Mouse (Mus musculus) liver, embryonic 12.5 days (tissue): ENCODE results near the gene Galnt10. TPM values are rescaled to one million over a fixed set of nuclear protein-coding genes. Genes with fewer than 3 reads are reported as not detected.

Source experiments
- ATAC-seq: fragments of 200-750 bp; cut with Nextera tagmentation; 2 replicates; pipeline ENCODE4 v1.8.0; 2017; ENCODE audit warnings: moderate number of reproducible peaks, mild to moderate bottlenecking, moderate library complexity
- H3K27ac ChIP-seq: fragments of 300-500 bp; sonication (generic); 2 replicates; pipeline ENCODE4 v1.5.1; 2016; ENCODE audit warnings: mild to moderate bottlenecking
- H3K27me3 ChIP-seq: fragments of 300-500 bp; sonication (generic); replicated peaks from 2 replicates; pipeline ENCODE4 v1.6.1; 2016; ENCODE audit warnings: mild to moderate bottlenecking, moderate library complexity
- H3K36me3 ChIP-seq: fragments of 300-500 bp; sonication (generic); 2 replicates; pipeline ENCODE4 v1.6.1; 2016; ENCODE audit warnings: mild to moderate bottlenecking, moderate library complexity
- H3K4me1 ChIP-seq: fragments of 300-500 bp; sonication (generic); 2 replicates; pipeline ENCODE4 v1.6.1; 2016
- H3K4me2 ChIP-seq: fragments of 300-500 bp; sonication (generic); 2 replicates; pipeline ENCODE4 v1.6.1; 2016; ENCODE audit warnings: mild to moderate bottlenecking, moderate library complexity
- H3K4me3 ChIP-seq: fragments of 300-500 bp; sonication (generic); 2 replicates; pipeline ENCODE4 v1.5.1; 2016; ENCODE audit warnings: mild to moderate bottlenecking, moderate library complexity
- H3K9ac ChIP-seq: fragments of 300-500 bp; sonication (generic); 2 replicates; pipeline ENCODE4 v1.6.1; 2016; ENCODE audit warnings: mild to moderate bottlenecking, moderate library complexity
- H3K9me3 ChIP-seq: fragments of 300-500 bp; sonication (generic); replicated peaks from 2 replicates; pipeline ENCODE4 v1.6.1; 2016; ENCODE audit warnings: mild to moderate bottlenecking, moderate library complexity
- WGBS: fragments of 180-500 bp; shearing (Covaris S2); methylation state at CpG from one replicate; pipeline ENCODE4 v1.1.7; 2016; ENCODE audit not compliant: insufficient replicate concordance; 5-methylcytosine and 5-hydroxymethylcytosine counted together
- polyA plus RNA-seq: library from polyadenylated mRNA; unstranded; fragments of >200 nt; fragmentation: Nextera tagmentation; extraction: Ambion mirVana; gene quantifications from 2 replicates; pipeline ENCODE4 v1.2.1, GENCODE M21; 2016

The Galnt10 gene
- polyA plus RNA-seq, 1 experiment from 2014 or later = 34.2 TPM

DNA sequence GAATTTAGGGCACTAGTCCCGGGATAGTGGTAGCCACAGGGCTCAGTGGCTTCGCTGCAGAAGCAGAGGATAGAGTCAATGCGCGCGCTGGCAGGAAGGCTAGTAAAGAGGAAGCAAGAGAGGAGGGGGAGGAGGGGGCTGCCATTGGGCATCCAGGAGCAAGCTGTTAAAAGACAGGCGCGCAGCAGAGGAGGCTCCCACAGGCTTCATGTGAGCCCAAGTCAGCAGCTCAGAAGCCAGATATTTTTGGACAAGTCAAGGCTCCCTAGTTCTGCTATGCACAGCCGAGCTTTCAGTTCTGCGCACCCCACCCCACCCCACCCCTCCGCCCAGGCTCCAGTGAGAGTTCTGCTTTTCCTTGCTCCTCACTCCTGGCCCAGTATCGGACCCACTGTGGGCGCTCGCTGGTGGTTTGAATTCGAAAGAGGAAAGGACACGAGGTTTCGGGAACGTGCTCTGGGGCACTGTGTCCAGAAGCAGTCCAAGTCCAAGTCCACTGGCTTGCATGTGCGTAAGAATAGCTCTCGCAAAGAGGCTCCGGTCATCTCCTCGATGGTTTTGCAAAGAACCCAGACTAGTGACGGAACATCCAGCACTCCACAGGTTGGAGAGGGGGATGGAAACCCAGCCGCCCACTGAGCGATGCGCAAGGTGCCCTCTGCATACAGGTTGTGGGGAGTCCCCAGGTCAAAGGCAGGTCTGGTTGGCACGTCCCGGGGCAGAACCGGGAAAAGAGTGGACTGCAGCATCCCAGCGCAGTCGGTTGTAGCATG is 811 bp upstream of the Galnt10 start:
- peak overlapping the region; percentile 97 for H3K4me3 ChIP-seq
- H3K9me3 ChIP-seq = no peaks in the 10 kb centered on the region
- peak overlapping the region; percentile 99 for H3K9ac ChIP-seq
- ATAC-seq = peak; percentile 64
- H3K27me3 ChIP-seq = peaks cover 11% of the 10 kb centered on the region; the same call in 1 of the 2 replicates
- H3K4me1 ChIP-seq = peaks cover 50% of the 10 kb centered on the region
- peak overlapping the region; percentile 70 for H3K27ac ChIP-seq
- H3K4me2 ChIP-seq = peak overlapping the region; percentile 98
- H3K36me3 ChIP-seq = peaks cover 15% of the 10 kb centered on the region
- WGBS = 1% methylated on average over 30 of the region's 30 CpGs

DNA sequence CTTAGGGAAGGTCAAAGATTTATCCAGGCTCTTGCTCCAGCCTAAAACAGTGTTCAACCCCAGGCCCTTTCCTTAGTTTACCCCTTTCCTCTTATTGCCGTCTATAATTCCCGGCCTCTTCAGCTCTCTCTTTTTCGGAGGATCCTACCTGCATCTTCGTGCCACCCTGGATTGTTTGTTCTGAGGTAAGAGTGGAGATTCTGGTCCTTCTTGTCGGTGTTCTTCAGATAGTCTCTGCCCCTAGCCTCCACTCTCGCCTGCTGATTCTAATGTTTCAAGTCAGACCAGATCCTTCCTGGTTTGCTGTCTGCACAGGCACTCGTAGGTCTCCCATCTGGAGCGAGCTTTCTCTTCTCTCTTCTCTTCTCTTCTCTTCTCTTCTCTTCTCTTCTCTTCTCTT is 605 bp downstream of the Galnt10 start:
- WGBS = 15% methylated on average over 8 of the region's 8 CpGs

DNA sequence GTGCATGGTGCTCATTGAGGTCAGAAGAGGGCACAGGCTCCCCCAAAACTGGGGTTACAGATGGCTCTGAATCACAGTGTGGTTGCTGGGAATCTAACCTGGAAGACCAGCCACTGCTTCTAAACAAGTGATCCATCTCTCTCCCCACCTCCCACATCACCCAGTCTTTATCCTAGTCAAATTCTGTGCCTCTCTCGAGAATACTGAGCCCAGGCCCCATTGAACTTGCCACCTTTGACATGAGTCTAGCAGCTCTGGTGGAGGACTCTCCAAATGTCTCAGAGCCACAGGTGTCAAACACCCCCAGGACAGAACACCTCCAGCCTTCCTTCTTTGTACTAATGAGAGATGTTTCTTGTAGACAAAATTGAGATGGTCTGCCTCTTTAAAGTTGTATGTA is 1.2 kb downstream of the Galnt10 start:
- no peak for ATAC-seq
- Histone ChIP-seq H3K4me2 (peak overlapping the region; percentile 98), H3K27ac (0 out of 2 replicates have a peak overlapping the region, but pooled peaks have one; percentile 15), H3K36me3 (peaks cover 27% of the 10 kb centered on the region), H3K4me3 (peak overlapping the region; percentile 97), H3K27me3 (peaks cover 11% of the 10 kb centered on the region; the same call in 1 of the 2 replicates), H3K4me1 (peaks cover 70% of the 10 kb centered on the region), H3K9ac (peak overlapping the region; percentile 99), H3K9me3 (no peaks in the 10 kb centered on the region)
- 32% methylated on average over 1 of the region's 1 CpGs for WGBS

More for the DNA sequence above, 605 bp downstream of the Galnt10 start:
- H3K9ac ChIP-seq = peak overlapping the region; percentile 99
- H3K9me3 ChIP-seq = no peaks in the 10 kb centered on the region
- H3K4me2 ChIP-seq = peak overlapping the region; percentile 98
- H3K4me1 ChIP-seq = peaks cover 65% of the 10 kb centered on the region
- peak overlapping the region; percentile 97 for H3K4me3 ChIP-seq
- ATAC-seq = no peak
- H3K27ac ChIP-seq = peak overlapping the region; percentile 82
- H3K36me3 ChIP-seq = peaks cover 27% of the 10 kb centered on the region
- H3K27me3 ChIP-seq = peaks cover 11% of the 10 kb centered on the region; the same call in 1 of the 2 replicates

DNA sequence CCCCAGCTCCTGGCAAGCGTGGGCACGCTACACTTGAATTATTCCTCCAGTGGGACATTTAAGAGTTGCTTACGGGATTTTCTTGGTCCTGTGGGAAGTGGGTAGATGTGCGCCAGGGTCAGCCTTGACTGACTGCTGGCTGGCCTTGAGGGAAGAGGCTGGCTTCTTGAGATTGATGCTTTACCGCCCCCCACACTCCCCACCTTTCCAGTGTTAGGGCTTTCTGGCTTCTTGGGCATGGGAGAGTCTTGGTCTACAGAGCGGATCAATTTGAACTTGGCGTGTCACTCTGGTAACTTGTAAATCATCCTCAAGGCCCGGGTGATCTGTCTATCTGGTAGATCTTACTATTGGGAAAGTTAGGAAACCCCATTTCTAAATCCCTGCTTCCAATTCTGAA is 1.7 kb downstream of the Galnt10 start:
- peaks cover 76% of the 10 kb centered on the region for H3K4me1 ChIP-seq

DNA sequence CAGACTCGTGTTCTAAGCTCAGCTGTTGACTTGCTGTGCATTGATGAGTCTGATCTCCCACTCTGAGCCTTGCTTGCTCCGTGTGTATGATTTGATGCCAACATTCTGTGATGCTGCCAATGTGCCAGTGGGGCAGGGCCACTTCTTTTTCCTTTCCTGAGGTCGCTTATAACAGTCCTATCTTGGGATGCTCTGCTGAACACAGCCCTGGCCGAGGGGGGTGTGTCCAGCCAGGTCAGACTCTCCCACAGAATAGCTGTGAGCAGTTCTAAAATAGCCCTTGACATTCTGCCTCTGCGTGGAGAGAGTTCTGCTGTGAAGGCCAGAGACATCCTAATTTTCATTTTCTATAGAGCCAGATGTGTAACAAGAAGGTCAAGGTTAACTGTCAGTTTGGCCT is 2.2 kb downstream of the Galnt10 start:
- Histone ChIP-seq H3K4me1 (peaks cover 81% of the 10 kb centered on the region), H3K9me3 (no peaks in the 10 kb centered on the region), H3K27me3 (peaks cover 8% of the 10 kb centered on the region; the same call in 1 of the 2 replicates), H3K27ac (0 out of 2 replicates have a peak overlapping the region, but pooled peaks have one; percentile 20), H3K36me3 (peaks cover 27% of the 10 kb centered on the region), H3K4me3 (peak overlapping the region; percentile 97), H3K9ac (peak overlapping the region; percentile 99), H3K4me2 (peak overlapping the region; percentile 98)
- no peak for ATAC-seq
- WGBS = 77% methylated on average over 5 of the region's 5 CpGs

More for the DNA sequence above, 1.7 kb downstream of the Galnt10 start:
- Histone ChIP-seq H3K36me3 (peaks cover 27% of the 10 kb centered on the region), H3K9me3 (no peaks in the 10 kb centered on the region), H3K4me3 (peak overlapping the region; percentile 97), H3K9ac (peak overlapping the region; percentile 99), H3K4me2 (peak overlapping the region; percentile 98), H3K27me3 (peaks cover 11% of the 10 kb centered on the region; the same call in 1 of the 2 replicates), H3K27ac (0 out of 2 replicates have a peak overlapping the region, but pooled peaks have one; percentile 20)
- ATAC-seq = no peak
- WGBS = 84% methylated on average over 8 of the region's 8 CpGs

DNA sequence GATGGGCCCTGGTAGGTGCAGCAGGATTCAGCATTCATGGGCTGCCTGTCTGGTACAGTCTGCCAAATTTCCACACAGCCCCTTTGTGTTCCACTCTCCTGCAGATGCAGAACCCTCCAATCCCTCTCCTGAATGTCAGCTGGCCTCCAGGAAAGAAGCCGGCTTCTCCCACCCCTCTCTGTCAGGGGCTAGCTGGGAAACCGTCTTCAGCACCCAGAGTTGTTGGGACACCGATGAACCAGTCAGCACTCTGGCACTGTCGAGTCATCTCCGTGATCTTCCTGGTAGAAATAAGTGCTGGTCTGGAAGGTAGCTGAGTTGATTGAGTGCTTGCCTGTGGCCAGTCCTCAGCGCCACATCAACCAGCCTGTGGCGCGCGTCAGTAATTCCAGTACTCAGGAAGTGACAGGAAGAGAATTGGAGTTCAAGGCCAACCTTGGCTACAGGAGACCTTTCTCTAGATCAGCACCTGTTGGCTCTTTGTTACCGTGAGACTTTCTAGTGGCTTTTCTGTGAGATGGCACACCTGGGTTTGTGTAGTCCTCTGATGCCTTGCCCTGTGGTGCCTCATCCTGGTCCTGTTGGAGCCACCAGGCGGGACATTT is 3.1 kb downstream of the Galnt10 start:
- Histone ChIP-seq H3K4me2 (peak overlapping the region; percentile 98), H3K27me3 (peaks cover 6% of the 10 kb centered on the region; the same call in 1 of the 2 replicates), H3K9me3 (no peaks in the 10 kb centered on the region), H3K36me3 (peaks cover 28% of the 10 kb centered on the region), H3K9ac (peak overlapping the region; percentile 99; the same call in 1 of the 2 replicates), H3K4me1 (peaks cover 89% of the 10 kb centered on the region), H3K4me3 (peak overlapping the region; percentile 97), H3K27ac (no peak overlapping the region)
- ATAC-seq = no peak
- 89% methylated on average over 11 of the region's 11 CpGs for WGBS

DNA sequence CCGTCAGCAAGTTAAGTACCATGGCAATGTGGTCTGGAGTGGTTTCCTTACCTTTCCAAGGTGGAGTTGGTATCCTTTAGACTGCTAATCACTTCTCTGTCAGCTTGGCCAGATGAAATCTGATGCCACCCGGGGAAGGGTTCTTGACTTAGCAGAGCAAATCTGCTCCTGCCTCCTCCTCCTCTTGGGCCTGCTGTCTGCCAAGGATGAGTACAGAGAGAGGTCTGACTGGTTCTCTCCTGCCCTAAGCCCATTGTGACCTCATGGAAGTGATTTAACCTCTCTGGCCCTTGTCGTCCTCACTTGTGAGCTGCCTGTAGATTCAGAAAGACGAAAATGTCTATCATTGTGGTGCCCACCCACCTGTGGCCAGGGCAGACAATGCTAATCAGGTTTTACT is 4.0 kb downstream of the Galnt10 start:
- ATAC-seq = no peak
- 34% methylated on average over 4 of the region's 4 CpGs for WGBS
- Histone ChIP-seq H3K27me3 (peaks cover 6% of the 10 kb centered on the region; the same call in 1 of the 2 replicates), H3K9me3 (no peaks in the 10 kb centered on the region), H3K9ac (peak overlapping the region; percentile 66), H3K36me3 (peaks cover 29% of the 10 kb centered on the region), H3K4me1 (peaks cover 90% of the 10 kb centered on the region), H3K27ac (no peak overlapping the region), H3K4me2 (peak overlapping the region; percentile 98), H3K4me3 (no peak overlapping the region; the same call in 1 of the 2 replicates)

DNA sequence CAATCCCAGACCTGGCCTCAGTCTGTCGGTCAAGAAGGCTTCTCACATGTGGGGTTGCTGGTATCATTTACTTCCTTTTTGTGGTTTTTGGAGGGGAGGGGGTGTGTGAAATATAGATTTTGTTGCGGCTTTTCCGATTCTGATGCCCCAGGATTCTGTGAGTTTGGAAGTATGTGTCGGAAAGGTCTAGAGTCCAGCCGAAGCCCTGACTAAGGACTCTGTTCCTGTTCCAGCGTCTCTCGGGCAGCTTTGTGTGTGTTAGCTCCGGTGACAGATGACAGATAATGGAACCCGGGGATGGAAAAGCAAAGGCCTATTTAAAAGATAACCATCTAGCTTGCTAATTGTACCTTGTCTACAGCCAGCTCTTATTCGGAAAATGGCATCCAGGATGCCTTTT is 4.4 kb downstream of the Galnt10 start:
- peak overlapping the region; percentile 66 for H3K9ac ChIP-seq
- no peaks in the 10 kb centered on the region for H3K9me3 ChIP-seq
- H3K27me3 ChIP-seq = peaks cover 6% of the 10 kb centered on the region; the same call in 1 of the 2 replicates
- peak overlapping the region; percentile 97; the same call in 1 of the 2 replicates for H3K27ac ChIP-seq
- ATAC-seq = no peak
- peak overlapping the region; percentile 98 for H3K4me2 ChIP-seq
- peaks cover 90% of the 10 kb centered on the region for H3K4me1 ChIP-seq
- peak overlapping the region; percentile 37 for H3K4me3 ChIP-seq
- 31% methylated on average over 10 of the region's 10 CpGs for WGBS
- peaks cover 29% of the 10 kb centered on the region for H3K36me3 ChIP-seq

DNA sequence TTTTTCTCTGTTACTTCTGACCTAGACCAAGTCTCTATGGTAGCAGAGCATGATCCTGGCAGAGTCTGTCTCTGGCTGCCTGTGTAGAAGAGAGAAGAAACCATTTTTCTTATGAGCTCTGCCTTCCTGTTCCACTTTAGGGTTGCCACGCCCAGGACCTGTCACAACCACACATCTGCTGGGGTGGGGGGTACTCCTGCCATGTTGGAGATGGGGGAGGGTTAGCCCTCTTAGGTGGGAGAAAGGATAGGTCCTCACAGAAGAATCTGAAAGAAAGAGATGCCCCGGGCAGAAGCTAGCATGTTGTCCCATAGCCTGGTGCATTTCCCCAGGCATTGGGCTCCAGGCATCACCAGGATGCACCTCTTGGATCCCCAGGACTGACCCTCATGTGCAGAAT is 5.6 kb downstream of the Galnt10 start:
- H3K4me3 ChIP-seq = peak overlapping the region; percentile 37
- H3K4me2 ChIP-seq = peak overlapping the region; percentile 98
- H3K27me3 ChIP-seq = peaks cover 6% of the 10 kb centered on the region; the same call in 1 of the 2 replicates
- H3K9ac ChIP-seq = peak overlapping the region; percentile 66
- H3K4me1 ChIP-seq = peaks cover 99% of the 10 kb centered on the region
- WGBS = 45% methylated on average over 2 of the region's 2 CpGs
- peak overlapping the region; percentile 97 for H3K27ac ChIP-seq
- no peak for ATAC-seq
- no peaks in the 10 kb centered on the region for H3K9me3 ChIP-seq
- peaks cover 29% of the 10 kb centered on the region for H3K36me3 ChIP-seq

DNA sequence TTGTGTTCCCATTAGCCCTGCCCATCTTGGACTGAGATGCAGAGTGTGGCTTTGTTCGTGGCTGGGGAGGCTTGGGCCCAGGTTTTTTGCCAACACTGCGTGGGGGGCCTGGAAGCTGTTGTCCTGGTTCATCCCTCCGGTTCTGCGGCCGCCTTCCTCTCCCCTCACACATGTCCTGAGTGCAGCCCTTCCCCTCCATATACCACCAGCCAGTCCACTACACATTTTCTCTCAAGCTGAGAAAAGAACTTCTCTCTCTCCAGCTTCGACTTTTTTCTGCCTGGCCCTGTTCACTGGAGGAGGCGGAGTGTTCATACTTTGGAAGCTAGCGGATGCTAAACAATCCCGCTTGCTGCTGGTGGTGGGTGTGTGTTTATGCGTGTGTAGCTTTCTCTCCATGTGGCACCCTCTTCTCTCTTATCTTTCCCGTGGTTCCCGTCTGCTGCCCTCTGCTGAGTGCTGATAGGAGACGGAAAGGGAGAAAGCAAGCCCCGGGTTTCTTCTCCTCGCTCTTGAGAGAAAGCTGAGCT is 6.1 kb downstream of the Galnt10 start:
- H3K4me2 ChIP-seq = peak overlapping the region; percentile 98
- peaks cover 6% of the 10 kb centered on the region; the same call in 1 of the 2 replicates for H3K27me3 ChIP-seq
- peak overlapping the region; percentile 72 for H3K9ac ChIP-seq
- ATAC-seq = peak; percentile 73
- peak overlapping the region; percentile 97 for H3K27ac ChIP-seq
- H3K9me3 ChIP-seq = no peaks in the 10 kb centered on the region
- H3K4me3 ChIP-seq = peak overlapping the region; percentile 37
- peaks cover 100% of the 10 kb centered on the region for H3K4me1 ChIP-seq
- peaks cover 29% of the 10 kb centered on the region for H3K36me3 ChIP-seq
- WGBS = 21% methylated on average over 15 of the region's 15 CpGs

DNA sequence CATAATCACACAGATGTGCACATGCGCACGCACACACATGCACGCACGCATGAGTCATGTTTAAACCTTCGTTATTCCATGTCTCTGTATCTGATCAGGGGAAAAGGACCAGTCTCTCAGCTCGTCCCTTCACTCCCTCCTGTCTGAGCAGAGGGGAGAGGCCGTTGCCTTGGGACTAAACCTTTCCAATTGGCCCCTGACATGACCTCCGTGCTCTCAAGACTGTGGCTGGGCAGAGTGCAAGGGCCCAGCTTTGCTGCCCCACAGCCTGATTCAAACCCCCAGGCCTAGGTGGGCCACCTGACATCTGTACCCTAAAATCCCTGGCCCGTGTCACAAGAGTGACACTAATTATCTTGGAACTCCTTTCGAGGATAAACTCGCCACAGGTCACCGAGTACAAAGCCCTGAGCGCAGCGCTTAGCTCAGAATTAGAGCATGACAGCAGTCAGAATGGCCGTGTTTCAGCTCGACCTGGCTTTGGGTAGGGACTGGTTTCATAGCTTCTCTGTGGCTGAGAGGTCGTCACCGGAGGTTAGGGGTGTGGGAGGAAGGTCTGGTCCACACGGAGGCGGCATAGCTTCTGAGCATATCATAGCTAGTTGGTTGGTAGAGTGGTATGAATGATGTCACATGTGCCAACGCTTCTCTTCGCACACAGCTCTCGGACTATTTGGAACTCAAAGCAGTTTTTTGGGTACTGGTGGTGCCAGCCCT is 7.1 kb downstream of the Galnt10 start:
- WGBS = 77% methylated on average over 23 of the region's 23 CpGs

More for the DNA sequence above, 7.1 kb downstream of the Galnt10 start:
- H3K36me3 ChIP-seq = peaks cover 29% of the 10 kb centered on the region
- H3K4me2 ChIP-seq = peak overlapping the region; percentile 98
- peaks cover 100% of the 10 kb centered on the region for H3K4me1 ChIP-seq
- H3K9me3 ChIP-seq = no peaks in the 10 kb centered on the region
- no peaks in the 10 kb centered on the region for H3K27me3 ChIP-seq
- peak overlapping the region; percentile 37 for H3K4me3 ChIP-seq
- peak overlapping the region; percentile 97 for H3K27ac ChIP-seq
- H3K9ac ChIP-seq = peak overlapping the region; percentile 72
- ATAC-seq = no peak
